In the genomic region with DNA sequence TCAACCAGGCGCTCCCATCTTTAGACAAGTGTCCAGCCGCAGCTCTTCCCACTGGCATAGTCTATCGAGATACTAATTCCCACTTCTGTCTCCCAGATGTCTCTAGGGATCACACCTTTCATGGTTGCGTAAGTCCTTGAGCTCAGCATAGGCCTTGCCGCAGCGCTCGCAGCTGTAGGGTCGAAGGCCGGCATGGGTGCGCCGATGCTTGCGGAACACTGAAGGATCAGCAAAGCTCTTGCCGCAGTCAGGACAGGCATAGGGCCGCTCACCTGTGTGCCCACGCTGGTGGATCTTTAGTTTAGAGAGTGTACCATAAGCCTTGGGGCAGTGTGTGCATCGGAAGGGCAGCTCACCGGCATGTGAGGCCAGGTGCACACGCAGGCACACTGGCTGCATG, we compare ENCODE assay signal across 35 mouse cellular contexts. TPM values are rescaled to one million over a fixed set of nuclear protein-coding genes. Genes with fewer than 3 reads are reported as not detected.
DNase-seq lines count a peak whose midpoint lies in the region; ATAC-seq and TF ChIP-seq lines count a peak whose summit lies in the region.
"Had no signal": no experiment of that assay in that cellular context is flagged by ENCODE, and none has a peak within 500 bp of the region (broad histone marks: within the 10 kb centered on the region; RNA-seq: fewer than 3 reads in every experiment).

No protein-coding gene starts in this region.

- peak overlapping the region; percentile 51 for H3K9ac ChIP-seq in ES-E14 (ENCODE audit: insufficient read depth, low read depth, low read length, poor library complexity, severe bottlenecking)
- no peak overlapping the region for H3K9ac ChIP-seq in hindbrain, embryonic 16.5 days (ENCODE audit: low read depth, low read length)
- H3K9ac ChIP-seq: embryonic facial prominence, embryonic 13.5 days; forebrain, embryonic 13.5 days; heart, embryonic 13.5 days; hindbrain, embryonic 14.5 days had no signal

- H3K27me3 ChIP-seq in megakaryocyte, embryonic 14.5 days (replicated peaks): no peaks in the 10 kb centered on the region
- H3K27me3 ChIP-seq in hindbrain, embryonic 16.5 days (replicated peaks; ENCODE audit: control insufficient read depth, insufficient read depth, low read length): no peaks in the 10 kb centered on the region
- H3K27me3 ChIP-seq: embryonic facial prominence, embryonic 13.5 days; forebrain, embryonic 13.5 days; heart, embryonic 13.5 days had no signal

- H3K4me3 ChIP-seq in megakaryocyte, embryonic 14.5 days (replicated peaks): peak overlapping the region; percentile 46
- peak overlapping the region; percentile 40 to 41 for H3K4me3 ChIP-seq in ES-E14 (ENCODE audit: insufficient read depth in 1 of 2, low read depth in 1 of 2, low read length in 2 of 2, poor library complexity in 1 of 2, severe bottlenecking in 1 of 2)
- no peak overlapping the region for H3K4me3 ChIP-seq in hindbrain, embryonic 16.5 days (ENCODE audit: low read length)
- H3K4me3 ChIP-seq: embryonic facial prominence, embryonic 10.5 days; embryonic facial prominence, embryonic 13.5 days; forebrain, embryonic 13.5 days; heart, embryonic 13.5 days had no signal

- H3K4me2 ChIP-seq in hindbrain, embryonic 16.5 days (ENCODE audit: low read length): no peak overlapping the region
- H3K4me2 ChIP-seq: embryonic facial prominence, embryonic 13.5 days; forebrain, embryonic 13.5 days; heart, embryonic 13.5 days; hindbrain, embryonic 14.5 days had no signal

- DNase-seq in ES-E14 (ENCODE audit: low read depth, low spot score) (no peak), ZHBTc4 (ENCODE audit: low read depth, low spot score) (peak; percentile 86)
- no peak for DNase-seq in gastrocnemius, adult 8-10 months (ENCODE audit: low spot score in 2 of 2)
- DNase-seq: adrenal gland, adult 8-10 months; adrenal gland, postnatal 25 days; B cell, adult 2 months; cerebellum, adult 11-12 months; cerebellum, adult 8-10 months; cerebellum, postnatal 10 days; cerebellum, postnatal 36 days; embryo, embryonic 11 days; gastrocnemius, postnatal 14 days; heart, adult 18-20 months; heart, postnatal 14 days; heart, postnatal 4 days; kidney, adult 2 months had no signal

- 97% methylated on average over 18 of the region's 18 CpGs for WGBS in hindbrain, embryonic 16.5 days

- in situ Hi-C loops in ES-E14 (cut with MboI; ENCODE audit: low sequenced_read_pairs in 2 of 2, unreplicated experiment in 2 of 2): no loop called here

- no peak overlapping the region for H3K27ac ChIP-seq in ES-E14 (ENCODE audit: insufficient read depth, low read depth, low read length, poor library complexity, severe bottlenecking)
- no peak overlapping the region for H3K27ac ChIP-seq in hindbrain, embryonic 16.5 days (ENCODE audit: low read depth, low read length)
- H3K27ac ChIP-seq: embryonic facial prominence, embryonic 10.5 days; embryonic facial prominence, embryonic 13.5 days; forebrain, embryonic 10.5 days; forebrain, embryonic 13.5 days; heart, embryonic 13.5 days; hindbrain, embryonic 14.5 days had no signal

- peaks cover 51% of the 10 kb centered on the region for H3K4me1 ChIP-seq in megakaryocyte, embryonic 14.5 days
- H3K4me1 ChIP-seq in ES-E14 (ENCODE audit: control insufficient read depth in 2 of 2, insufficient read depth in 2 of 2, low read length in 2 of 2, poor library complexity in 1 of 2): peaks cover 0 to 2% of the 10 kb centered on the region in 2 experiments; a peak in 1 of 4 replicates
- no peaks in the 10 kb centered on the region; the same call in 1 of the 2 replicates for H3K4me1 ChIP-seq in hindbrain, embryonic 16.5 days (ENCODE audit: control insufficient read depth, insufficient read depth, low read depth, low read length)
- H3K4me1 ChIP-seq: embryonic facial prominence, embryonic 10.5 days; embryonic facial prominence, embryonic 13.5 days; forebrain, embryonic 10.5 days; forebrain, embryonic 13.5 days had no signal

- H3K36me3 ChIP-seq in megakaryocyte, embryonic 14.5 days (replicated peaks; ENCODE audit: low read length): peaks cover 82% of the 10 kb centered on the region
- peaks cover 3% of the 10 kb centered on the region; the same call in 1 of the 2 replicates for H3K36me3 ChIP-seq in ES-E14 (ENCODE audit: control insufficient read depth, insufficient read depth, low read length, poor library complexity, severe bottlenecking)
- H3K36me3 ChIP-seq in hindbrain, embryonic 16.5 days (ENCODE audit: control insufficient read depth, insufficient read depth, low read length): peaks cover 24% of the 10 kb centered on the region

- no peaks in the 10 kb centered on the region for H3K9me3 ChIP-seq in megakaryocyte, embryonic 14.5 days
- no peaks in the 10 kb centered on the region for H3K9me3 ChIP-seq in ES-E14 (ENCODE audit: control insufficient read depth, insufficient read depth, low read depth, low read length)
- H3K9me3 ChIP-seq in hindbrain, embryonic 16.5 days (ENCODE audit: control insufficient read depth, low read length): no peaks in the 10 kb centered on the region
- H3K9me3 ChIP-seq: embryonic facial prominence, embryonic 10.5 days; embryonic facial prominence, embryonic 13.5 days; forebrain, embryonic 10.5 days; forebrain, embryonic 13.5 days; heart, embryonic 13.5 days had no signal

- ATAC-seq in megakaryocyte, adult 5-6 weeks (ENCODE audit: poor library complexity, severe bottlenecking): no peak
- no peak for ATAC-seq in hindbrain, embryonic 16.5 days
- ATAC-seq: activated CD4-positive, CD25-positive, alpha-beta regulatory T cell, adult 4 months; forebrain, embryonic 13.5 days; forebrain, embryonic 16.5 days; intestine, postnatal 0 days had no signal

TF ChIP-seq in ES-E14, 5 proteins besides CTCF, POLR2A, EP300 and RAD21:
- no peak for TF ChIP-seq CHD2 (IDR thresholded peaks at IDR 0.05; ENCODE audit: low read depth, low read length)
- TF ChIP-seq HCFC1 (IDR thresholded peaks at IDR 0.05; ENCODE audit: borderline replicate concordance, insufficient read depth, low read length): no peak
- TF ChIP-seq MAFK (IDR thresholded peaks at IDR 0.05; ENCODE audit: insufficient read depth, low read depth, low read length): no peak

RNA-seq across cellular contexts. Expression of gene Zfp646, which starts 8.4 kb away (rescaled TPM):
- polyA plus RNA-seq in megakaryocyte, embryonic 14.5 days (2012; ENCODE audit: insufficient read depth, low replicate concordance): 1.0 and 6.3 TPM in 2 replicates
- 16.4 and 22.5 TPM in 2 replicates for total RNA-seq in megakaryocyte, adult 5-6 weeks (2015)
- 32.2 and 36.8 TPM in 2 replicates for total RNA-seq in megakaryocyte, adult 5-6 weeks (2017)
- total RNA-seq in ES-E14 (2012; rRNA removed): 44.7 and 52.5 TPM in 2 replicates
- total RNA-seq in gastrocnemius, adult 8-10 months (2022): 10 to 100 TPM; 12.2 to 14.5 (median 14.0) TPM
- 6.0 and 8.8 TPM in 2 replicates for polyA plus RNA-seq in hindbrain, embryonic 16.5 days (2015; fragmentation: Nextera tagmentation; extraction: Ambion mirVana)

RNA-seq across cellular contexts. Expression of gene Zfp668, which starts 9.0 kb away (rescaled TPM):
- 9.4 and 18.0 TPM in 2 replicates for polyA plus RNA-seq in megakaryocyte, embryonic 14.5 days (2012; ENCODE audit: insufficient read depth, low replicate concordance)
- total RNA-seq in megakaryocyte, adult 5-6 weeks (2015): 2.9 and 5.7 TPM in 2 replicates
- total RNA-seq in megakaryocyte, adult 5-6 weeks (2017): 1.9 and 3.1 TPM in 2 replicates
- 8.6 and 11.3 TPM in 2 replicates for total RNA-seq in ES-E14 (2012; rRNA removed)
- 1 to 10 TPM; 3.1 to 4.6 (median 4.5) TPM for total RNA-seq in gastrocnemius, adult 8-10 months (2022)
- 29.5 and 35.1 TPM in 2 replicates for polyA plus RNA-seq in hindbrain, embryonic 16.5 days (2015; fragmentation: Nextera tagmentation; extraction: Ambion mirVana)

RNA-seq across cellular contexts. Expression of gene Prss53, which starts 23.1 kb away (rescaled TPM):
- polyA plus RNA-seq in megakaryocyte, embryonic 14.5 days (2012; ENCODE audit: insufficient read depth, low replicate concordance): 0.44 TPM in 1 of 2 replicates, not detected in the other
- total RNA-seq in megakaryocyte, adult 5-6 weeks (2015): 0.48 TPM in 1 of 2 replicates, not detected in the other
- total RNA-seq in megakaryocyte, adult 5-6 weeks (2017): not detected in 2 replicates
- 0.67 and 0.69 TPM in 2 replicates for total RNA-seq in ES-E14 (2012; rRNA removed)
- total RNA-seq in gastrocnemius, adult 8-10 months (2022): 1 to 10 TPM; 1.5 to 1.8 (median 1.7) TPM
- 0.81 and 0.99 TPM in 2 replicates for polyA plus RNA-seq in hindbrain, embryonic 16.5 days (2015; fragmentation: Nextera tagmentation; extraction: Ambion mirVana)

RNA-seq across cellular contexts. Expression of gene Gm21974, which starts 27.6 kb away (rescaled TPM):
- not detected in 2 replicates for polyA plus RNA-seq in megakaryocyte, embryonic 14.5 days (2012; ENCODE audit: insufficient read depth, low replicate concordance)
- total RNA-seq in megakaryocyte, adult 5-6 weeks (2015): not detected in 2 replicates
- total RNA-seq in megakaryocyte, adult 5-6 weeks (2017): not detected in 2 replicates
- total RNA-seq in ES-E14 (2012; rRNA removed): not detected in 2 replicates
- not detected for total RNA-seq in gastrocnemius, adult 8-10 months (2022)
- polyA plus RNA-seq in hindbrain, embryonic 16.5 days (2015; fragmentation: Nextera tagmentation; extraction: Ambion mirVana): not detected in 2 replicates
- total RNA-seq: adrenal gland, postnatal 25 days; gastrocnemius, adult 18-20 months; gastrocnemius, postnatal 14 days; gastrocnemius, postnatal 4 days; heart, postnatal 14 days; heart, postnatal 4 days had no signal
- polyA plus RNA-seq: activated CD4-positive, CD25-positive, alpha-beta regulatory T cell, adult 4 months; brain, embryonic 14.5 days; cortical plate, adult 2 months; embryonic facial prominence, embryonic 10.5 days; embryonic facial prominence, embryonic 13.5 days; forebrain, embryonic 10.5 days; forebrain, embryonic 13.5 days; forebrain, embryonic 16.5 days; heart, embryonic 13.5 days; heart, embryonic 16.5 days; hindbrain, embryonic 11.5 days; hindbrain, embryonic 14.5 days; intestine, embryonic 14.5 days; intestine, postnatal 0 days; kidney, adult 2 months had no signal

RNA-seq across cellular contexts. Expression of gene Vkorc1, which starts 27.8 kb away (rescaled TPM):
- 26.7 and 40.9 TPM in 2 replicates for polyA plus RNA-seq in megakaryocyte, embryonic 14.5 days (2012; ENCODE audit: insufficient read depth, low replicate concordance)
- total RNA-seq in megakaryocyte, adult 5-6 weeks (2015): 49.9 and 59.6 TPM in 2 replicates
- total RNA-seq in megakaryocyte, adult 5-6 weeks (2017): 5.5 and 11.2 TPM in 2 replicates
- 88.5 and 115 TPM in 2 replicates for total RNA-seq in ES-E14 (2012; rRNA removed)
- 1 to 10 TPM; 5.3 to 9.9 (median 8.6) TPM for total RNA-seq in gastrocnemius, adult 8-10 months (2022)
- 70.5 and 75.2 TPM in 2 replicates for polyA plus RNA-seq in hindbrain, embryonic 16.5 days (2015; fragmentation: Nextera tagmentation; extraction: Ambion mirVana)
